Mouse (Mus musculus): ENCODE measurements at regions not wholly inside any gene's neighbourhood (a gene's known extent, or its start where the extent isn't known, plus 50 kb on each side); places are given as distances from the start of the nearest gene placed in this dataset.
"Not testable (repeated sequence)": the region's sequence is repeated elsewhere in the genome, so short reads cannot be mapped to it uniquely, and the experiment has no call there.

DNA sequence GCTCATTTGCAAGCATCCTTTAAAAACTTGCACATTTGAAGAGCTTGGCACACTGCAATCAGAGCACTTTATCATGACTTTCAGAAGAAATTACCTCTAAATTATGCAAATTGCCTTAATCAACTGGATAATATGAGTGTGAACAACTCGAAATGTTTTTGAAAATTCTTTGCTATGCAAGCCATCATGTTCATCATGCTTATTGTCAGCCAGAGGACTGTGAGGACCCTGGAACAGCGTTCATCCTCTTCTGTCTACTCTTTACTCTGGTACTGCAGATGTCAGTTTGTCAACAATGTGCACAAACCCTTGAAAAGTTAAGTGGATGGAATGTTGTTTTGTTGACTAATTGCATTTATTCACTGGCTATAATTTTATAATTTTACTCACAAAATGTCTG, 1899.9 kb upstream of the Slc39a10 start:
- H3K36me3 ChIP-seq (ENCODE audit: poor library complexity, severe bottlenecking): no peaks in the 10 kb centered on the region
- no peak overlapping the region for H3K4me3 ChIP-seq
- 58% methylated on average over 2 of the region's 2 CpGs for WGBS
- H3K4me1 ChIP-seq: no peaks in the 10 kb centered on the region
- no peak overlapping the region for H3K27ac ChIP-seq
- ATAC-seq: peak; percentile 71
- H3K9me3 ChIP-seq (replicated peaks): no peaks in the 10 kb centered on the region
- H3K27me3 ChIP-seq: no peaks in the 10 kb centered on the region
- H3K4me2 ChIP-seq: no peak overlapping the region
- H3K9ac ChIP-seq: no peak overlapping the region

GRCm38 (mm10) chr1:48753252-48753755, 1860.7 kb upstream of the Slc39a10 start:
- no peak overlapping the region for H3K4me2 ChIP-seq
- 56% methylated on average over 4 of the region's 4 CpGs for WGBS
- no peaks in the 10 kb centered on the region for H3K4me1 ChIP-seq
- no peak overlapping the region for H3K27ac ChIP-seq
- ATAC-seq: no peak
- no peak overlapping the region for H3K4me3 ChIP-seq
- H3K9me3 ChIP-seq (replicated peaks): no peaks in the 10 kb centered on the region
- no peak overlapping the region for H3K9ac ChIP-seq
- H3K36me3 ChIP-seq (ENCODE audit: poor library complexity, severe bottlenecking): no peaks in the 10 kb centered on the region
- no peaks in the 10 kb centered on the region for H3K27me3 ChIP-seq

GRCm38 (mm10) chr1:48733580-48733979, 1840.9 kb upstream of the Slc39a10 start:
- WGBS: 90% methylated on average over 2 of the region's 2 CpGs
- H3K9me3 ChIP-seq (replicated peaks): no peaks in the 10 kb centered on the region
- H3K36me3 ChIP-seq (ENCODE audit: poor library complexity, severe bottlenecking): no peaks in the 10 kb centered on the region
- H3K4me1 ChIP-seq: no peaks in the 10 kb centered on the region
- H3K9ac ChIP-seq: no peak overlapping the region
- no peak overlapping the region for H3K4me2 ChIP-seq
- no peak overlapping the region for H3K4me3 ChIP-seq
- ATAC-seq: no peak
- no peaks in the 10 kb centered on the region for H3K27me3 ChIP-seq
- no peak overlapping the region for H3K27ac ChIP-seq

DNA sequence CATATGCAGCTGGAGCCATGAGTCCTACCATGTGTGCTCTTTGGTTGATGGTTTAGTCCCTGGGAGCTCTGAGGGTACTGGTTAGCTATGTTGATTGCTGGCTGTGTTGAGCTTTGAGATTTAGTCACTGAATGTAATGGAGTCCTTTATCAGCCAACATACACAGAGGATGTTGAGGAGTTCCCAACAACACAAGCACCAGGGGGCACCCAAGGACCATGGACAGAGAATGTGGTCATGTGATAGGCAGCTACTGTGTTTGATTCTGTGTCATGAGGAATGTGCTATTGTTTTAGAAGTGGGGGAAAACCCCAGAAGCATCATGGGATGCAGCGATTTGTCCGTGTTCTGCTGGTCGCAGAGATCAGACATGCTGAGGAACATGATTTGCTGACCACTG, 1816.0 kb upstream of the Slc39a10 start:
- H3K4me2 ChIP-seq; H3K9ac ChIP-seq; H3K27ac ChIP-seq; H3K9me3 ChIP-seq (replicated peaks); H3K27me3 ChIP-seq; ATAC-seq; H3K36me3 ChIP-seq (ENCODE audit: poor library complexity, severe bottlenecking); H3K4me3 ChIP-seq; H3K4me1 ChIP-seq: not testable (repeated sequence)
- WGBS: 93% methylated on average over 3 of the region's 3 CpGs

Data from forebrain, embryonic 13.5 days (tissue).